Mouse (Mus musculus) liver, adult 2 months (tissue): ENCODE data around the gene Igf1r. TPM values are rescaled to one million over a fixed set of nuclear protein-coding genes. Genes with fewer than 3 reads are reported as not detected.

Source experiments
- DNase-seq: peaks from one replicate; pipeline ENCODE4 v3.0.0-alpha.2; 2011; ENCODE audit warnings: low read depth, low spot score; ENCODE audit errors: extremely low read depth
- H3K27ac ChIP-seq: fragments of 200-500 bp; replicated peaks from 2 replicates; pipeline ENCODE4 v1.5.1; 2012; ENCODE audit warnings: low read depth, mild to moderate bottlenecking, control low read depth, inconsistent platforms, low read length; ENCODE audit not compliant: insufficient read depth
- H3K27me3 ChIP-seq: fragments of 200-500 bp; 2 replicates; pipeline ENCODE4 v1.6.1; 2012; ENCODE audit warnings: mild to moderate bottlenecking, moderate library complexity, low read length, inconsistent platforms; ENCODE audit not compliant: control insufficient read depth, insufficient read depth
- H3K36me3 ChIP-seq: fragments of 200-500 bp; 2 replicates; pipeline ENCODE4 v1.6.1; 2012; ENCODE audit warnings: low read length, inconsistent platforms; ENCODE audit not compliant: control insufficient read depth, insufficient read depth
- H3K4me1 ChIP-seq: fragments of 200-500 bp; 2 replicates; pipeline ENCODE4 v1.6.1; 2011; ENCODE audit warnings: low read length; ENCODE audit not compliant: control insufficient read depth, insufficient read depth
- H3K4me3 ChIP-seq: fragments of 200-500 bp; 2 replicates; pipeline ENCODE4 v1.5.1; 2011; ENCODE audit warnings: low read depth, mild to moderate bottlenecking, control low read depth, low read length, moderate library complexity; ENCODE audit not compliant: insufficient read depth
- H3K79me2 ChIP-seq: fragments of 200-500 bp; 2 replicates; pipeline ENCODE4 v1.6.1; 2012; ENCODE audit warnings: inconsistent platforms, mild to moderate bottlenecking, low read length, moderate library complexity; ENCODE audit not compliant: control insufficient read depth, insufficient read depth
- H3K9ac ChIP-seq: fragments of 200-500 bp; 2 replicates; pipeline ENCODE4 v1.6.1; 2012; ENCODE audit warnings: low read depth, mild to moderate bottlenecking, control low read depth, inconsistent platforms, low read length
- CTCF ChIP-seq: fragments of 200-500 bp; IDR thresholded peaks from 2 replicates; pipeline ENCODE4 v1.5.1; 2011; ENCODE audit warnings: low read depth, low read length, control low read depth
- POLR2A ChIP-seq: fragments of 200-500 bp; IDR thresholded peaks from 2 replicates; pipeline ENCODE4 v1.6.1; 2011; ENCODE audit warnings: low read length, control low read depth; ENCODE audit not compliant: insufficient read depth; ENCODE audit errors: extremely low read depth
- WGBS: fragments of 180-500 bp; shearing (Covaris S2); methylation state at CpG from one replicate; pipeline ENCODE4 v1.1.7; 2018; 5-methylcytosine and 5-hydroxymethylcytosine counted together
- polyA plus RNA-seq: library from polyadenylated mRNA; depleted of rRNA; stranded (reverse); fragments of >200 nt; gene quantifications from 2 replicates; pipeline ENCODE4 v1.2.3, GENCODE M21; 2012
- total RNA-seq: library from RNA; depleted of rRNA; stranded (reverse); fragments of >200 nt; gene quantifications from 2 replicates; pipeline ENCODE4 v1.2.3, GENCODE M21; 2014

Igf1r gene
- total and polyA plus RNA-seq, 2 experiments = 0.50 to 1.2 TPM

- Histone ChIP-seq H3K27ac (no peak overlapping the region), H3K9ac (no peak overlapping the region), H3K79me2 (no peaks in the 10 kb centered on the region), H3K4me3 (no peak overlapping the region), H3K27me3 (0 out of 2 replicates have a peak, but pooled peaks cover 2% of the 10 kb centered on the region), H3K4me1 (no peaks in the 10 kb centered on the region), H3K36me3 (no peaks in the 10 kb centered on the region)
- WGBS = 71% methylated on average over 13 of the region's 13 CpGs
- no peak for DNase-seq
- TF ChIP-seq POLR2A (no peak), CTCF (no peak)
These were observed 58.9 kb downstream of the Igf1r start for GRCm38 (mm10) chr7:68011385-68012122.

GRCm38 (mm10) chr7:68012123-68012474 lies 59.5 kb downstream of the Igf1r start:
- TF ChIP-seq POLR2A (no peak), CTCF (no peak)
- no peak for DNase-seq
- 46% methylated on average over 6 of the region's 6 CpGs for WGBS
- H3K9ac ChIP-seq = no peak overlapping the region
- H3K36me3 ChIP-seq = no peaks in the 10 kb centered on the region
- H3K27me3 ChIP-seq = 0 out of 2 replicates have a peak, but pooled peaks cover 2% of the 10 kb centered on the region
- H3K27ac ChIP-seq = no peak overlapping the region
- H3K4me3 ChIP-seq = no peak overlapping the region
- H3K79me2 ChIP-seq = no peaks in the 10 kb centered on the region
- no peaks in the 10 kb centered on the region for H3K4me1 ChIP-seq

GRCm38 (mm10) chr7:68014495-68014894 lies 61.9 kb downstream of the Igf1r start:
- TF ChIP-seq POLR2A (no peak), CTCF (no peak)
- WGBS = 86% methylated on average over 3 of the region's 3 CpGs
- Histone ChIP-seq H3K9ac (no peak overlapping the region), H3K4me1 (no peaks in the 10 kb centered on the region), H3K79me2 (no peaks in the 10 kb centered on the region), H3K36me3 (no peaks in the 10 kb centered on the region), H3K27me3 (0 out of 2 replicates have a peak, but pooled peaks cover 2% of the 10 kb centered on the region), H3K27ac (no peak overlapping the region), H3K4me3 (no peak overlapping the region)
- no peak for DNase-seq

GRCm38 (mm10) chr7:68015404-68015803 lies 62.8 kb downstream of the Igf1r start:
- H3K36me3 ChIP-seq = no peaks in the 10 kb centered on the region
- H3K9ac ChIP-seq = no peak overlapping the region
- WGBS = 70% methylated on average over 3 of the region's 3 CpGs
- TF ChIP-seq POLR2A = no peak
- TF ChIP-seq CTCF = no peak
- no peak overlapping the region for H3K4me3 ChIP-seq
- H3K27me3 ChIP-seq = 0 out of 2 replicates have a peak, but pooled peaks cover 2% of the 10 kb centered on the region
- no peak overlapping the region for H3K27ac ChIP-seq
- H3K79me2 ChIP-seq = no peaks in the 10 kb centered on the region
- DNase-seq = no peak
- H3K4me1 ChIP-seq = no peaks in the 10 kb centered on the region

GRCm38 (mm10) chr7:68018038-68018437 lies 65.4 kb downstream of the Igf1r start:
- no peak for DNase-seq
- no peaks in the 10 kb centered on the region for H3K79me2 ChIP-seq
- H3K27ac ChIP-seq = no peak overlapping the region
- no peak for TF ChIP-seq CTCF
- no peak for TF ChIP-seq POLR2A
- 0 out of 2 replicates have a peak, but pooled peaks cover 2% of the 10 kb centered on the region for H3K27me3 ChIP-seq
- H3K36me3 ChIP-seq = no peaks in the 10 kb centered on the region
- no peak overlapping the region for H3K9ac ChIP-seq
- H3K4me3 ChIP-seq = no peak overlapping the region
- WGBS = 48% methylated on average over 4 of the region's 4 CpGs
- H3K4me1 ChIP-seq = no peaks in the 10 kb centered on the region

GRCm38 (mm10) chr7:68020556-68020955 lies 67.9 kb downstream of the Igf1r start:
- TF ChIP-seq CTCF (no peak), POLR2A (no peak)
- 64% methylated on average over 2 of the region's 2 CpGs for WGBS

More at GRCm38 (mm10) chr7:68020556-68020955, 67.9 kb downstream of the Igf1r start:
- DNase-seq = no peak
- no peaks in the 10 kb centered on the region for H3K4me1 ChIP-seq
- H3K36me3 ChIP-seq = no peaks in the 10 kb centered on the region
- H3K27ac ChIP-seq = no peak overlapping the region
- H3K4me3 ChIP-seq = no peak overlapping the region
- no peak overlapping the region for H3K9ac ChIP-seq
- H3K79me2 ChIP-seq = no peaks in the 10 kb centered on the region
- H3K27me3 ChIP-seq = 0 out of 2 replicates have a peak, but pooled peaks cover 2% of the 10 kb centered on the region
